16 mouse cellular contexts compared by ENCODE assay signal in genomic region chr3:84217961-84218351, GRCm38 (mm10). TPM values are rescaled to one million over a fixed set of nuclear protein-coding genes. Genes with fewer than 3 reads are reported as not detected.
DNase-seq lines count a peak whose midpoint lies in the region; ATAC-seq and TF ChIP-seq lines count a peak whose summit lies in the region.
"Had no signal": no experiment of that assay in that cellular context is flagged by ENCODE, and none has a peak within 500 bp of the region (broad histone marks: within the 10 kb centered on the region; RNA-seq: fewer than 3 reads in every experiment).

No protein-coding gene starts in this region.

- peaks cover 46% of the 10 kb centered on the region for H3K4me1 ChIP-seq in embryonic facial prominence, embryonic 14.5 days (ENCODE audit: control insufficient read depth, insufficient read depth, low read length)
- H3K4me1 ChIP-seq in hindbrain, embryonic 13.5 days (replicated peaks): peaks cover 66% of the 10 kb centered on the region
- H3K4me1 ChIP-seq in midbrain, embryonic 16.5 days (ENCODE audit: control insufficient read depth, insufficient read depth, low read length): peaks cover 60% of the 10 kb centered on the region

- DNase-seq in layer of hippocampus, adult 2 months (ENCODE audit: low spot score in 2 of 2): no peak
- DNase-seq in layer of hippocampus, adult 9-10 months (ENCODE audit: low spot score): no peak
- no peak for DNase-seq in embryonic facial prominence, embryonic 14.5 days (ENCODE audit: low spot score)
- DNase-seq in right cerebral cortex, postnatal 10 days (ENCODE audit: low spot score in 2 of 2): no peak
- no peak for DNase-seq in Muller cell, postnatal 12 days (ENCODE audit: inconsistent ontology term)
- DNase-seq: B cell, adult 2 months; cerebellum, adult 11-12 months; gastrocnemius, postnatal 25 days; heart, postnatal 14 days; thymus, adult 2 months had no signal

- H3K4me2 ChIP-seq in embryonic facial prominence, embryonic 14.5 days (ENCODE audit: low read depth, low read length): peak overlapping the region; percentile 66
- peak overlapping the region; percentile 84 for H3K4me2 ChIP-seq in hindbrain, embryonic 13.5 days
- peak overlapping the region; percentile 84 for H3K4me2 ChIP-seq in midbrain, embryonic 16.5 days (ENCODE audit: low read length)
- H3K4me2 ChIP-seq: liver, embryonic 15.5 days had no signal

- peak overlapping the region; percentile 89 for H3K27ac ChIP-seq in layer of hippocampus, adult 2 months
- peak overlapping the region; percentile 4; the same call in 1 of the 2 replicates for H3K27ac ChIP-seq in embryonic facial prominence, embryonic 14.5 days (replicated peaks; ENCODE audit: low read depth, low read length)
- H3K27ac ChIP-seq in hindbrain, embryonic 13.5 days: peak overlapping the region; percentile 49
- H3K27ac ChIP-seq in midbrain, embryonic 16.5 days (ENCODE audit: low read length): peak overlapping the region; percentile 67; the same call in 1 of the 2 replicates
- H3K27ac ChIP-seq: liver, embryonic 15.5 days had no signal

- H3K9me3 ChIP-seq in embryonic facial prominence, embryonic 14.5 days (ENCODE audit: control insufficient read depth, low read length): no peaks in the 10 kb centered on the region
- no peaks in the 10 kb centered on the region for H3K9me3 ChIP-seq in hindbrain, embryonic 13.5 days
- no peaks in the 10 kb centered on the region for H3K9me3 ChIP-seq in midbrain, embryonic 16.5 days (replicated peaks; ENCODE audit: control insufficient read depth, low read length, poor library complexity, severe bottlenecking)
- H3K9me3 ChIP-seq: liver, embryonic 15.5 days; megakaryocyte, embryonic 14.5 days had no signal

- peak overlapping the region; percentile 20; the same call in 1 of the 2 replicates for H3K9ac ChIP-seq in embryonic facial prominence, embryonic 14.5 days (ENCODE audit: low read depth, low read length)
- H3K9ac ChIP-seq in hindbrain, embryonic 13.5 days: peak overlapping the region; percentile 86
- H3K9ac ChIP-seq in midbrain, embryonic 16.5 days (ENCODE audit: low read depth, low read length): peak overlapping the region; percentile 42
- H3K9ac ChIP-seq: liver, embryonic 15.5 days had no signal

- no peak for TF ChIP-seq CTCF in layer of hippocampus, adult 2 months (conservative IDR thresholded peaks at IDR 0.05)

- H3K27me3 ChIP-seq in embryonic facial prominence, embryonic 14.5 days (replicated peaks; ENCODE audit: control insufficient read depth, insufficient read depth, low read length): no peaks in the 10 kb centered on the region
- no peaks in the 10 kb centered on the region for H3K27me3 ChIP-seq in hindbrain, embryonic 13.5 days
- H3K27me3 ChIP-seq in midbrain, embryonic 16.5 days (ENCODE audit: control insufficient read depth, insufficient read depth, low read depth, low read length): no peaks in the 10 kb centered on the region

- WGBS in embryonic facial prominence, embryonic 14.5 days: 31% methylated on average over 4 of the region's 4 CpGs
- 17% methylated on average over 4 of the region's 4 CpGs for WGBS in hindbrain, embryonic 13.5 days
- WGBS in midbrain, embryonic 16.5 days: 16% methylated on average over 4 of the region's 4 CpGs

- peak overlapping the region; percentile 70 for H3K4me3 ChIP-seq in layer of hippocampus, adult 2 months
- H3K4me3 ChIP-seq in embryonic facial prominence, embryonic 14.5 days (ENCODE audit: low read depth, low read length): no peak overlapping the region
- peak overlapping the region; percentile 68 for H3K4me3 ChIP-seq in hindbrain, embryonic 13.5 days
- H3K4me3 ChIP-seq in midbrain, embryonic 16.5 days (ENCODE audit: low read depth, low read length): peak overlapping the region; percentile 67
- H3K4me3 ChIP-seq: liver, embryonic 15.5 days; megakaryocyte, embryonic 14.5 days had no signal

- no peaks in the 10 kb centered on the region for H3K36me3 ChIP-seq in embryonic facial prominence, embryonic 14.5 days (ENCODE audit: control insufficient read depth, insufficient read depth, low read length)
- no peaks in the 10 kb centered on the region for H3K36me3 ChIP-seq in hindbrain, embryonic 13.5 days
- H3K36me3 ChIP-seq in midbrain, embryonic 16.5 days (ENCODE audit: control insufficient read depth, insufficient read depth, low read length): no peaks in the 10 kb centered on the region
- H3K36me3 ChIP-seq: liver, embryonic 15.5 days had no signal

- no peak for ATAC-seq in embryonic facial prominence, embryonic 14.5 days (ENCODE audit: low read depth)
- ATAC-seq in hindbrain, embryonic 13.5 days (ENCODE audit: low FRiP score): no peak
- ATAC-seq in midbrain, embryonic 16.5 days: no peak
- no peak for ATAC-seq in megakaryocyte-erythroid progenitor cell, adult 5-6 weeks (replicated peaks; ENCODE audit: low FRiP score, low TSS enrichment, poor library complexity, severe bottlenecking)

RNA-seq across cellular contexts. Expression of gene Gm6525, which starts 44.1 kb away (rescaled TPM):
- not detected for total RNA-seq in layer of hippocampus, adult 2 months (2021)
- 0.50 and 0.60 TPM in 2 replicates for polyA plus RNA-seq in embryonic facial prominence, embryonic 14.5 days (2014; fragmentation: Nextera tagmentation; extraction: Ambion mirVana)
- 2.9 and 3.3 TPM in 2 replicates for polyA plus RNA-seq in hindbrain, embryonic 13.5 days (2015; fragmentation: Nextera tagmentation; extraction: Ambion mirVana)
- polyA plus RNA-seq in midbrain, embryonic 16.5 days (2015; fragmentation: Nextera tagmentation; extraction: Ambion mirVana): 2.1 and 2.5 TPM in 2 replicates
- total RNA-seq in megakaryocyte-erythroid progenitor cell, adult 5-6 weeks (2014; fragmentation: Nextera tagmentation): not detected in 2 replicates
- total RNA-seq in megakaryocyte-erythroid progenitor cell, adult 5-6 weeks (2017): 0.47 and 1.1 TPM in 2 replicates
- total RNA-seq: gastrocnemius, postnatal 25 days; heart, postnatal 14 days; layer of hippocampus, postnatal 25 days had no signal
- polyA plus RNA-seq: thymus, adult 2 months had no signal

Comparison
In these comparisons a context has a peak if more than half of its experiments do, and no peak if none do; other contexts are left out.
1. H3K27ac ChIP-seq: peak in every context shown above with its lines; median percentile 89 in layer of hippocampus, adult 2 months; 67 in midbrain, embryonic 16.5 days; 49 in hindbrain, embryonic 13.5 days; 4 in embryonic facial prominence, embryonic 14.5 days.
2. H3K9ac ChIP-seq: peak in every context shown above with its lines; median percentile 86 in hindbrain, embryonic 13.5 days; 42 in midbrain, embryonic 16.5 days; 20 in embryonic facial prominence, embryonic 14.5 days.